Mouse (Mus musculus) spleen, postnatal 4 days (tissue): ENCODE measurements around the gene Pfn3.

Experiments used
- DNase-seq, 2 experiments: peaks; one replicate each; pipeline ENCODE4 v3.0.0; 2022; ENCODE audit warnings: low spot score in 2 of 2

The Pfn3 gene

GRCm38 (mm10) chr13:55430566-55430965 is 15.5 kb upstream of the Pfn3 start:
- DNase-seq, result no peak

DNA sequence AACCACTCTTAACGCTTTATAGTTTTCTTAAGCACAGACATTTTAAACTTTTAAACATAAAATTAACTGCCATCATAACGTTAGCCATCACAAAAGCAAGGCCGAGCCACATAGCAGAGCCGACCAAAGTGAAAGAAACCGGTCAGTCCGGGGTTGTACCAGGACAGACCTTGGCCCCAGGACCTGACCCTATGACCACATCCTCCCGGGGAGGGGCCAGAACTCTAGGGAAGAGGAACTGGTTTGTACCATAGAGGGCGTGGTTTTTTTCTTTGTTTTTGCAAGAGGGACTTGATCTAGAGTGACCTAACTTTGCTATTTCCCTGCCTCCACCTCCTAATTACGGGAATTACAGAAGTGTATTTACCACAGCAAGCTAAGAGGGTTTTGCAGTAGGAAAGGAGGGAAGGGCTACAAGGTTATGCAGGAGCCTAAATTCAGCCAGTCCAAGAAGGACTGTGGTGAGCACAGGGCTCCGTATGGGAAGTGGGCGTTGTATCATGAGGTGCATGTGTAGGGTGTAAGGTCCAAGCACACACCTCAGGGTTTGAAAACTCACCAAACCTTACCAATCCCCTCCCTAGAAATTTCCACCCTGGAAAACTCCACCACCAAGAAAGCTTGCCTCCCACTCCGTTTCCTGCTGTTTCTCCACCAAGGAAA is 14.3 kb upstream of the Pfn3 start:
- DNase-seq, result peak; percentile 67 to 76

GRCm38 (mm10) chr13:55426613-55427012 is 11.6 kb upstream of the Pfn3 start, which contains the start of gene F12:
F12 (minus strand) TSS chr13:55426793.
- DNase-seq, result no peak

- DNase-seq, result peak; percentile 75 to 83
These were observed 6.1 kb upstream of the Pfn3 start for GRCm38 (mm10) chr13:55420933-55421800.

DNA sequence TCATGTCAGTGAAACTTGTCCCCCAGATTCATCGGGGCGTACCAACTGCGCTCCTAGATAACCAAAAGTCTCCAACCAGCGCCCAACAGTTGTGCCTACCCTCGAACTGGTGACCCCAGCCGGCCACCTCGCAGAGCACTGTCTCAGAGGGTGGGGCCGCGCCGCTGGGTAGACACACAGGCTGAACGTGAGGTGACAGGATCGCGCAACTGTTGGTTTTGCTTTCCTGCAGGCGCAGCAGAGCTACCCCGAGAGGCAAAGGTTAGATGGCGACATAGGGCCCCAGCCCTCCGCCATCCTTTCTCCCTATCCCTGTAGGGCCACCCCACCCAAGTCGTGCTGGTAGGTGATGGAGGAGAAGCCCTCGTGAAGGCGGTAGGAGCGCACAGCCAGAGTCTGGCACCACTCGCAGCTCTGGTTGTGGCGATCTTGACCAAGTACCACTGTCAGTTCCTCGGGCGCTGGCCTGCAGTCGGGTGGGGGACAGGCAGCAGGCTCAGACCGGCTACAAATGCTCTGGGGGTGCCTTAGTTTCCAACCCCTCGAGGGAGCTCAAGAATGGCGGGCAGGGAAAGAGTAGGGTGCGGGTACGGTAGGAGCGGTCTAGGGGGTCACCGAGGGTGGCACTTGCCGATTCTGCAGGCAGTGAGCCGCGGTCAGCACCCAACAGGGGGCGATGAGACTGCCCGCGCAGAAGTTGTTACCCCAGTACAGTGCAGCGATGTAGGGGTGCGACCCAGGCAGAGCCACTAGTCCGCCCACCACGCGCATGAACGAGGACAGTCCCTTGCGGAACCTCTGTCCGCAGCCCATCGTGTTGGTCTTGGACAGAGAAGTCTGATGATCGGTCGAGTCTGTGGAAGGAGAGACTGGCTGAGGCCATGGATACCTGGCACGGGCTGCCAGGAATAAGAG is 5.2 kb upstream of the Pfn3 start:
- DNase-seq, result no peak

- no peak for DNase-seq
These were observed 4.1 kb upstream of the Pfn3 start for GRCm38 (mm10) chr13:55419142-55419541.

DNA sequence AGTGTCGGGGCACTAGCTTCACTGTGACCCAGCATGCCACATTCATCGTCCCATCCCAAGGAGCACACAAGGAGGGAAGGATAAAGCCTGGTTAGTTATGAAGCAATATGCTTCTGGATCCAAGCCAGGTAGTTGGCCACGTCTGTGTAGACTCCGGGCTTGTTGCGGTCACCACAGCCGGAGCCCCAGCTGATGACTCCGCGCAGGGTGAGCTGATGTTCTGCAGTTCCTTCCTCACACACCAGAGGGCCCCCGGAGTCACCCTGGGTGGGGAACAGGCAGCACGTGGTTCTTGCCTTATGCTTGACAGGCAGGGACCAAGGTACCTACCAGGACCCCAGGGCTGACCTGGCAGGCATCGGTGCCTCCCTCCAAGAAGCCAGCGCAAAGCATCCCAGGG is 3.0 kb upstream of the Pfn3 start:
- DNase-seq, result peak; percentile 87 to 96

DNA sequence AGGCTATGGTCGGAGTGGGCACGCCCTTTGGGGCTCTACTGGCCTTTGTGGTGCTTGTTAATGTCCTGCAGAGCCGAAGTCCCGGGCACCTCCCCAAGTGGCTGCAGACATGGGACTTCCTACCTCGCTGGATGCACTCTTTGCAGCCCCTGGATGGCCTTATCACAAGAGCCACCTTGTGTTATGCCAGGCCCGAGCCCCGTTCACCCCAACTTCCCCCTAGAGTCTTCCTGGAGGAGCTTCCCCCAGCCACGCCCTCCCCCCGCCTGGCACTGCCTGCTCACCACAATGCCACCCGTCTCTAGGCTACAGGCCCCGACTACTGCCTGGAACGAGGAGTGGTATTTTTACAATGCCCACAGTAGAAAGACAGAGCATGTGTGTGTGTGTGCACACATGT is 1.7 kb downstream of the Pfn3 start:
- peak in 1 of 2 experiments; percentile 51 for DNase-seq

DNA sequence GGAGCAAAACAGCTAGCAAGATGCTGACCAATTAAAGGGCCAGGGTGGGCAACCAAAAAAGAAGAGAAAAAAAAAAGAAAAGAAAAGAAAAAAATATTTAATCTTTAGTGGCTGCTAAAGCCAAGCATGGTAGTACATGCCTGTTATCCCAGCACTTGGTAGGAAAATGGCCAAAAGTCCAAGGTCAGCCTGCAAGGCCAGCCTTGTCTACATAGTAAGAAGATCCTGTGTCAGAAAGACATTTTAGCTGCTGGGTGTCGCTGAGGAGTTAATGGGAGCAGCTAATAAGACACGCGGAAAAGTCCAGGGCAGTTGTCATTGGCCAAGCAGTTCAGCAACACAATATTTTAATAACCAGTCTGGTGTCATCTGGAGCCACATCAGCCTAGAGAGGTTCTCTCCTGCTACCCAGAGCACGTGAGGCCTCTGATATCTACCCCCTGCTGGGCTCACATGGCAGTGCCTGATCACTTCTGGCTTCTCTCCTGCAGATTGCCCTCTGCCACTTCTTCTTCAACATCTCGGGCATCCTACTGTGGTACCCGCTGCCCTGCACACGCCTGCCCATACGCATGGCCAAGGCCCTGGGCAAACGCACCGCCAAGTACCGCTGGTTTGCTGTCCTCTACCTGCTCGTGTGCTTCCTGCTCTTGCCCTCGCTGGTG is 2.3 kb downstream of the Pfn3 start:
- DNase-seq, result no peak

DNA sequence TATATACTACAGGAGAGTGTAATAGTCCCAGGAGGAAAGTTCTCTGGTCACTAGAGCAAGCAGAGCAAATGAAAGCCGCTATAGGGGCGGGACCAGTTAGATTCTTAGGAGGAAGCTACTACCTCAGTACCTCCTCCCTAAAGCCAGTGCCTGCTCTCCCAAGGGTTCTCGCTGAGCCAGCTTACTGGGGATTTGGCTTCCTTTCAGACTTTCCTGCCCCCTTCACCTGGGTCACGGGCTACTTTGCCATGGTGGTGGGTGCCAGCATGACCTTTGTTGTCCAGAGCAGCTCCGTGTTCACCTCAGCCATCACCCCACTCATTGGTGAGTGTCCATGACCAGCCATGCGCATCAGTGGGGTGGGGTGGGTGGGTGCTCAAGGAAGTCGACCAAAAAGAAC is 3.2 kb downstream of the Pfn3 start:
- DNase-seq, result no peak

DNA sequence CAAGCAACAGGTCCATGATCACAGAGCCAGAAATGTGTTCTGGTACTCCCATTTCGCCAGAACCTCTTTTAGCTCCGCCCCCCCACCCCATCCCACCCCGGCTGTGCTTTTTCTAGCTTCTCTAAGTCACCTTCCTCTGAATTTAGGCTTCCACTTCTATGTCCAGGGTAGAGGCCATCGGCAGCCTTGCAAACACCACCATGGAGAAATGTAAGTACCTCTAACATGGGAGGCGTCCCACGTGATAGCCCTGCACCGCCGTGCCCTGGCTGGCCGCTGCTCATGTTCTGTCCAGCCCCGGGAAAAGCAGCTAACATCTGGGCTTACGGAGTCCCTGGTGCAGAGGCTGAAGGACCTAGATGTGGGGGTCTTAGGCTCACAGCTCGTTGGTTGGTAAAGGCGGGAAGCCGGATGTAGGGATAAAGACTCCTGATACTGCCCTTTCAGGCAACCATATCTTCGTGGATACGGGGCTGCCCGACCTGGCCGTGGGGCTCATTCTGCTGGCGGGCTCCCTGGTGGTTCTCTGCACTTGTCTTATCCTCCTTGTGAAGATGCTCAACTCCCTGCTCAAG is 6.4 kb downstream of the Pfn3 start:
- no peak for DNase-seq

- no peak for DNase-seq
These were observed 7.7 kb downstream of the Pfn3 start for GRCm38 (mm10) chr13:55407341-55407740.

DNA sequence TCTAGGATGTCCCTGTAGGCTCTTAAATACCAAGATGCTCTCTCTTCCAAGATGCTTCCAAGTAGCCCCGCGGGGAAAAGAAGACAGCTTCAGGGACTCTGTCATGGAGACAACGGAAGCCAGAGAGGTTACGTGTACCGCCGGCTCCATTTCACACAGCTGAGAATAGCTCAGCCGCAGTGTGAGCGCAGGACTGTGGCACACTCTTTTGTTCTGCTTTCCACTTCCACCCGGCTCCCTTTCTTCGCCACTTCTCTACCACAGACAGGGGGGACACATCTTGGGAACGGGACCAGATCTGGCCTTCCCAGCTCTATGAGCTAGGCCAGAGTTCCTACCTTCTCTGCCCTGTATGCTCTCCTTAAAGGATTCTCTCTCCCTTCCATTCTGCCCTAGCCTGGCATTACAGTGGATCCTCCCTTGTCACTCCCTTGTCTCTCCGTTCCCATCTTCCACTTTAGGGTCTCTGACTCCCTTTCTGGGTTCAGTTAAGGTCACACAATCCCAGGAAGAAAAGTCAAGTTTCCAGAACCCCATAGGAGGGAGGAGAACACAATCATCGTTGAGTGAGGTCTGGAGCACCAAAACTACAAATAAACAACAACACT is 9.1 kb downstream of the Pfn3 start:
- no peak for DNase-seq

DNA sequence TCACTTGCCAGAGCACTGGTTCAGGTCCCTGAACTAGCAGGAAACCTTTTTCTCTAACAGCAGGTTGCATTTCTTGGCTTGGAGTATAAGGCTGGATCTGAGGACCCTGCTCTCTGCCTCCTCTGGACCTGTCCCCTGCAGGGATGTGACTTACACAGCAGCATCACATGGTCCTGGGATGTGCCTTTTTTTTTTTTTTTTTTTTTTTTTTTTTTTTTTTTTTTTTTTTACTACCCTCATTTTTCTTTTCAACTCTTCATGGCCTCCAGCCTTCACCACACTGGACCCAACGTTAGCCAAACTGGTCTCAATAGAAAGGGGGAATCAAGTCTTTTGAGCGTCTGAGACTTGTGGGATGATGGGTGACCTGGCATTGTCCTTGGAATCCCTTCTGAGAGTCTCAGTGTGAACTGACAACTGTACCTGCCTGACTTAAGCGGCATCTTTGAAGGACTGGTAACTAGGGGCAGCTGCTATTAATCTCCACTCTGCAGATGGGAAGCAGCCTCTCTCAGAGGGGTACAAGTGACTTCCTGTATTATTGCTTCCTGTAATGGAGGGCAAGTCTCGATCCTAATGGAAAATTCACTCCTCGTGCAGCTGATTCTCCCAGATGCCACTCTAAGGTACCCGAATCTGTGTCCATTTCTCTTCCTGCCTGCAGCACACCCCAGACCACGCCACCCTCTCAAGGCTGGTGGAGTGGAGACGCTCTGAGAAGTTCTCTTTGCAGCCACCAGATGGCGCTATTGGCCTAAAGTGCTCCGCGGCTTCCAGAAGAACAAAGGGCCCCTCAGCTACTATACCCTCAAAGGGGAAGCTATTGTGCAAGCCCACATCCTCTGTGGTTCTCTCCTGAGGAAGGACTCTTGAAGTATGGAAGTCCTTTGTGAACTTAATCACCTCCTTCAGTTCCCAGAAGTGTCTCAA is 9.9 kb downstream of the Pfn3 start:
- peak; percentile 76 to 93 for DNase-seq

DNA sequence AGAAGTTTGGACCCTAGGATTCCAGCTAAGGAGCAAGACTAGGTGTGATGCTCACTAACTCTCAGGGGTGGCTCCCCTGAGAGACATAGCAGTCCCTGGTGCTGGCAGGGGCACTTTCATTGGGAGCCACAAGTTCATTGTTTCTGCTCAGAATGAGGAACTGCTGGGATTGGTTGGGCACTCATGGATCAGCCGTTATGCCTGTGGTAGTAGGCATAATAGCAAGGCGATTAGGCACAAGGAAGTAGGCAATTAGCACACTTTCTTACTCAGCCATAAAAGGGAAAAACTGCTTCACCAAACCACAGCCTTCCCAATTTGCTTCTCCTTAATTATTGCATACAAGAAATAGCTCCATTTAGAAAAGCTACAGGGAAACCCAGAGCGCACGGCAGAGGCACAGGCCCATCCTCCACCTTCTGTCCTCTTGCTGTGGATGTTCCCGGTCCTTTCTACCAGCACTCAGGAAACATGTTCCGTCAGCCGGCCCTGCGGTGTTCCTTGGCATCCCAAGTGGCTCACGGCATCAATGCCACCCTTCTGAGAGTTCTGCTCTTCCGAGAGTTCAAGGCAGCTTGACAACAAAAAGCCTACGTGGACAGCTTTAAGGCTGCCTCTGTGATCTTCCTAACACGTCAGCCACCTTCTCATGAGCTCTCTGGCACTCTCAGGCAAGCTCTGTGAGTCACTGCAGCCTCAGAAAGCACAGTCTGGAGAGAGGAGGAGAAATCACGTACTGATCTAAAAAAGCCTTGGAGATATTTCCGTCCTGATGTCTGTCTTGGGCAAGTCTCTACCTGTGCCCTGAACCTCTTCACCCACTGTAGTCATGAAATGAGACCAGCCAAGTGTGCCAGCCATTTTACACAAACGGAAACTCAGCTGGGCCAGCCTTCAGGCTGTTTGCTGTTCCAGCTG is 10.8 kb downstream of the Pfn3 start:
- DNase-seq, result no peak

DNA sequence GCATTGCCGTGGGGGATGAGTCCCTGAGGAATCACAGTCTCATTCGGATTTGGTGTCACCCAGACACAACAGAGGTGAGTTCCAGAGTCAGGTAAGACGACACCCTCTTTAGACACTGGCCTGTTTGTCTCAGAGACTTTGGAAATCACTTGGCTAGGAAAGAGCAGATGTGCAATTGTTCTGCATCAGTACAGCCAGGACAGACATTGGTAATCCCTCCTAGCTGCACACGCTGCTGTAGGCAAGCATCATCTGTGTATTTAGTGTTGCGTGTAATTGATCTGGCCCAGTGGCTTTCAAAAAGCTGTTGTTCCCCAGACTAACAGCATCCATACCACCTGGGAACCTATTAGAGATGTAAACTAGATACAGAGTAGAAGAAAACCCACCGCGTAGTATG is 11.8 kb downstream of the Pfn3 start:
- DNase-seq, result no peak

DNA sequence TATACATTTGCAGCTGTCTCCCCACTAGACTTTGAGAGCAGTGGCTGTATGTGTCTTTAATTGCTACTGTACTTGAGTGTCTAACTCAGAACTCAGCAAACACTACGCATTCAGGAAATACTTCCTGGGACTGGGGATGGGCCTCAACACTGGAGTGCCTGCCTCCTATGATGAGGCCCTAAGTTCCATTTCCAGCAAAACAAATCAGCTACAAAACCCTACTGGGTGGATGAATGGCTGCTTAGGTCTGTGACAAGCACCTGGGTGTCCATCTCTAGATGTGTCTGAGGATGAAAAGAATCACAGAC is 15.0 kb downstream of the Pfn3 start:
- DNase-seq, result no peak

DNA sequence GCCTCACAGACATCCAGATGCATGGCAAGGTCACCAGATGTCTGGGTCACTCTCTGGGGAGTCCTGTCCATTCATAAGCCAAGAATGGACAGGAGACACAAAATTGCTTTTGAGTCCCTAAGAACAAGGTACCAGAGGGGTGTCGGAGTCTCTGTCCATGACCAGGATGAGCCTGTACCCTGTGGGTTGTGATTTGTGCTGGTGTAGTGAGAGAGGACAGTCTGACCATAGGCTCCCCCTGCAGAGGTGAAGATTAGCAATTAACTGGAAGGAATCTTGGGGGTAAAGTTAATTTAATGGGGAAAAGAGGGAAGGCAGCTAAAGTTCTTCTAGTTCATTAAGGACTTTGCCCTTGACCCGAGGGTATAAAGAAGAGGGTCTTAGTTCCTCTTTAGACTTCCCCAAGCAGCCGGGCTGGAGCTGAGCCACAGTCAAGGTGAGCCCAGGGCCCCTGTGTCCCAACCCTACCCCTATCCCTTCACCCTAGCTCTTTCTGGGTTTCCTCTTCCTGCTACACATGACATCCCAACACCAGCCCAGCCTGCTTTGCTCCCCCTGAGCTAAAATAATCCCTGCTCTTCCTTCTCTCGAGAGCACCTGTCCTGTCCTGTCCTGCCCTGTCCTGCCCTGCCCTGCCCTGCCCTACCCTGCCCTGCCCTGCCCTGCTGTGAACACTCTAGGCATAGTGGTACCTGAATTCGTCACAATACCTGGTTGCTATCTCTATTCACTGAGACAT is 15.6 kb downstream of the Pfn3 start:
- no peak for DNase-seq
